Mouse (Mus musculus) embryonic facial prominence, embryonic 12.5 days (tissue): Measurements from ENCODE around the gene Plxna2. TPM values are rescaled to one million over a fixed set of nuclear protein-coding genes. Genes with fewer than 3 reads are reported as not detected.
A peak's percentile ranks its signal among the peaks of the same experiment; 100 is the strongest.

Experiments
- ATAC-seq: fragments of 200-750 bp; cut with Nextera tagmentation; 2 replicates; pipeline ENCODE4 v1.8.0; 2017; ENCODE audit not compliant: insufficient number of reproducible peaks, insufficient read depth, low FRiP score, low TSS enrichment
- H3K27ac ChIP-seq: fragments of 300-500 bp; sonication (generic); 2 replicates; pipeline ENCODE4 v1.5.1; 2016; ENCODE audit warnings: mild to moderate bottlenecking
- H3K27me3 ChIP-seq: fragments of 300-500 bp; sonication (generic); 2 replicates; pipeline ENCODE4 v1.6.1; 2016; ENCODE audit warnings: mild to moderate bottlenecking, moderate library complexity
- H3K36me3 ChIP-seq: fragments of 300-500 bp; sonication (generic); 2 replicates; pipeline ENCODE4 v1.6.1; 2016; ENCODE audit warnings: mild to moderate bottlenecking
- H3K4me1 ChIP-seq: fragments of 300-500 bp; sonication (generic); 2 replicates; pipeline ENCODE4 v1.6.1; 2016
- H3K4me2 ChIP-seq: fragments of 300-500 bp; sonication (generic); replicated peaks from 2 replicates; pipeline ENCODE4 v1.6.1; 2016; ENCODE audit warnings: mild to moderate bottlenecking, moderate library complexity
- H3K4me3 ChIP-seq: fragments of 300-500 bp; sonication (generic); 2 replicates; pipeline ENCODE4 v1.5.1; 2016; ENCODE audit warnings: mild to moderate bottlenecking
- H3K9ac ChIP-seq: fragments of 300-500 bp; sonication (generic); 2 replicates; pipeline ENCODE4 v1.6.1; 2016; ENCODE audit warnings: mild to moderate bottlenecking, moderate library complexity
- H3K9me3 ChIP-seq: fragments of 300-500 bp; sonication (generic); 2 replicates; pipeline ENCODE4 v1.6.1; 2016; ENCODE audit warnings: mild to moderate bottlenecking, moderate library complexity
- WGBS: fragments of 180-500 bp; shearing (Covaris S2); methylation state at CpG from one replicate; pipeline ENCODE4 v1.1.7; 2016; 5-methylcytosine and 5-hydroxymethylcytosine counted together
- microRNA-seq: library from miRNA; unstranded; fragments of <30 nt; microRNA quantifications from one replicate; pipeline ENCODE4, GENCODE M21; 2017
- polyA plus RNA-seq: library from polyadenylated mRNA; unstranded; fragments of >200 nt; fragmentation: Nextera tagmentation; extraction: Ambion mirVana; gene quantifications from 2 replicates; pipeline ENCODE4 v1.2.1, GENCODE M21; 2016

The Plxna2 gene
- polyA plus RNA-seq, 1 experiment from 2014 or later = 11.6 TPM

DNA sequence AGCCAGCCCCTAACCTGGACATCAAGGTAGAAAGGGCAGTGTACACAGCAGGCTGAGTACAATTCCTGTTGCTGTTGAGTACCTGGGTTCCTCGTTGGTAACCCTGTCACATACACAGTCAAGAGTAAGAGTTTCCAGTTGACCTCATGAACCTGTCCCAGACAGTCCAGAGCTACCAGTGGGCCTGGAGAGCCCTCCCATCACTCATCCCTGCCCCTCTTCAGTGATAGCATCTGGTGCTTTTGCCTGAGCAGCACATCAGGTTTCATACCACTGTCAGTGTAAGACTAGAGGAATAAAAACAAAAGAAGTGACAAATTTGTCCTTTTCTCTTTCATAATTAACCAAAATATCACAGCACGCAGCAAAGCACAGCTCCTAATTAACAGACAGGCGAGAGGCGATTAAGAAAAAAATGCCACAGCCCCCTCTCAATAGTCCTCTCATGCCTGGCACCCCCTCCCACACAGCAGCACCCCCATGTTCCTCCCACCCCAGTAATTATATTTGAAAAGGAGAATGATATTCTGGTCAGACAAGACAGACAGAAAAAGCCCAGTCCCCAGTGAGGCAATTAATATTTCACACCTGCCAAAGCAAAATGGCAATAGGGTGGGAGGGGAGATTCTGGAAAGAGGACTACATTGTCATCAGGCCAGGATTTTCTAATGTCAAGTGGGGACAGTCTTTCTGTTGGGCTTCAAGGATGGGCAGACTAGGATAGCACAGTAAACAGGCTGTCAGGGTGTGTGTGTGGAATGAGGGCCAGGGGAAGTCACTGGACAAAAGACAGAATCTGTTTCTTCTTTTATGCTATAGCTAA, 233.4 kb downstream of the Plxna2 start:
- Histone ChIP-seq H3K27ac (no peak overlapping the region), H3K4me2 (no peak overlapping the region), H3K9me3 (no peaks in the 10 kb centered on the region), H3K4me1 (no peaks in the 10 kb centered on the region), H3K4me3 (no peak overlapping the region), H3K36me3 (no peaks in the 10 kb centered on the region), H3K9ac (no peak overlapping the region), H3K27me3 (no peaks in the 10 kb centered on the region)
- WGBS = 78% methylated on average over 4 of the region's 4 CpGs
- no peak for ATAC-seq

DNA sequence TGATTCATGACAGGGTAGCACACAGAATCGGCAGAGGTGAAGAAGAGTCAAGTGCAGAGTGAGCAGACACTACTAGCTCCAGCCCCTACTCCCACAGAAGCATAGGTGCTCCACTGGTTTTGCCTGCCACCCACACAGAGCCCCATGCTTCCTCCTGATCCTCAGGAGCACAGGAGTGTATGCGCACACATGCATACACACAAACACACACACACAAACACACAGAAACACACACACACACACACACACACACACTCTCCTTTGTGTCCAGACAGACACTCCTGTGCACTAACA, 234.0 kb downstream of the Plxna2 start:
- Histone ChIP-seq H3K9me3 (no peaks in the 10 kb centered on the region), H3K4me2 (no peak overlapping the region), H3K9ac (no peak overlapping the region), H3K27ac (no peak overlapping the region), H3K36me3 (no peaks in the 10 kb centered on the region), H3K4me3 (no peak overlapping the region), H3K27me3 (no peaks in the 10 kb centered on the region), H3K4me1 (no peaks in the 10 kb centered on the region)
- no peak for ATAC-seq
- WGBS = 68% methylated on average over 2 of the region's 2 CpGs

Small RNA genes within 50 kb of the gene (microRNA-seq; reads per million reads assigned to microRNA genes)
- 2.7 reads per million, percentile 11 among the genes with 10 or more reads in this experiment for gene Mir3962
